Mouse (Mus musculus): ENCODE measurements around the gene Plppr3.

The Plppr3 gene

GRCm38 (mm10) chr10:79864351-79865188, 9.9 kb downstream of the Plppr3 start:
- DNase-seq, result no peak

- no peak for DNase-seq
These were observed 11.5 kb downstream of the Plppr3 start for GRCm38 (mm10) chr10:79862925-79863324.

GRCm38 (mm10) chr10:79862049-79862788, 12.2 kb downstream of the Plppr3 start:
- DNase-seq, result no peak

GRCm38 (mm10) chr10:79861230-79862048, 13.0 kb downstream of the Plppr3 start:
- no peak for DNase-seq

GRCm38 (mm10) chr10:79860079-79860911, 14.1 kb downstream of the Plppr3 start:
- no peak for DNase-seq

GRCm38 (mm10) chr10:79859116-79859515, 15.3 kb downstream of the Plppr3 start:
- no peak for DNase-seq

GRCm38 (mm10) chr10:79858416-79859074, 15.9 kb downstream of the Plppr3 start:
- peak; percentile 85 for DNase-seq

GRCm38 (mm10) chr10:79857894-79858293, 16.5 kb downstream of the Plppr3 start:
- DNase-seq, result no peak

- peak; percentile 77 for DNase-seq
These were observed 17.0 kb downstream of the Plppr3 start for GRCm38 (mm10) chr10:79857452-79857811.

- DNase-seq, result no peak
These were observed 17.6 kb downstream of the Plppr3 start for GRCm38 (mm10) chr10:79856704-79857451.

GRCm38 (mm10) chr10:79856280-79856679, 18.2 kb downstream of the Plppr3 start:
- DNase-seq, result no peak

- no peak for DNase-seq
These were observed 18.8 kb downstream of the Plppr3 start for GRCm38 (mm10) chr10:79855558-79856184.

GRCm38 (mm10) chr10:79854801-79855541, 19.5 kb downstream of the Plppr3 start:
- no peak for DNase-seq

GRCm38 (mm10) chr10:79853860-79854795, 20.3 kb downstream of the Plppr3 start, which contains the start of gene Ptbp1:
Gene Ptbp1 (plus strand): TSS chr10:79854427.
- peak; percentile 100 for DNase-seq

GRCm38 (mm10) chr10:79853392-79853791, 21.0 kb downstream of the Plppr3 start:
- peak; percentile 84 for DNase-seq

- no peak for DNase-seq
These were observed 21.6 kb downstream of the Plppr3 start for GRCm38 (mm10) chr10:79852827-79853226.

- DNase-seq, result no peak
These were observed 22.2 kb downstream of the Plppr3 start for GRCm38 (mm10) chr10:79852107-79852789.

GRCm38 (mm10) chr10:79851653-79852052, 22.8 kb downstream of the Plppr3 start:
- no peak for DNase-seq
